Mouse (Mus musculus): ENCODE measurements around the gene Gga3. TPM values are rescaled to one million over a fixed set of nuclear protein-coding genes. Genes with fewer than 3 reads are reported as not detected.

Gga3 gene
- polyA plus RNA-seq, 3 experiments from 2014 or later: 24.8 to 36.2 (median 35.0) TPM

DNA sequence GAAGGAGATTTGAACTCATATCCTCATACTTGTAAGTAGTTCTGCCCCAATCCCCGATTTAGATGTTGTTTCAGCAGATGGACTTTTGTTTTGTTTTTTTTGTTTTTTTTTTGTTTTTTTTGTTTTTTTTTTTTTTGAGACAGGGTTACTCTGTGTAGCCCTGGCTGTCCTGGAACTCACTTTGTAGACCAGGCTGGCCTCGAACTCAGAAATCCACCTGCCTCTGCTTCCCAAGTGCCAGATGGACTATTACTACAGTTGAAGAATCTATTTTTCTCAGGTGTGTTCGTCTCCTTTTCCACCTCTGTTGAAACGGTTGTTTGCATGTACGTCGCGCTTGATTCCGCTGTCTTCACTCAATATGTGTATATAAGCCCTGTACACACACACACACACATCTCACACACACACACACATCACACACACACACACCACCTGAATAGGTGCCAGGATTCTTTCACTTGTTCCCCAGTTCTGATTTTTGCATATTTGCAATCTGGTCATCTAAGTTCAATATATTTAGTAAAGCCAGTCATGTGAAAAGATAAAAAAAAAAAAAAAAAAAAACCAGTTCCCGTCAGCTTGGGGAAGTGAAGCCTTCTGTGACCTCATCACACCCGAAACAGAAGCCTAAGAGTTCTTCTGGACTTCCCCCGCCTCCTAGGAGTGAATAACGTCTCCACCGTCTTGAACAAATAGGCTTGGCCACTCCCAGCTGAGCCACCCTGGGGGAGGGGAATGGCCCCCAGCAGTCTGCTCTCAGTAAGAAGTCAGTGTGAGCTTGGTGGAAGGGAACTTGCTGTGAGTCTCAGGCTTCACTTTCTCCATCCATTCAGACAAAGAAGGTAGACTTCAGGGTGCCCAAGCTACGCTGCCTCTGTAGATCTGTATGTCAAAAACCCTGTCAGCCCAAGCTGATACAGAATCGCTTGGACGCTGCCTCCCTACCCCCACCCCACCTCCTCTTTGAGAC is 27.0 kb upstream of the Gga3 start:
- ATAC-seq: peak; percentile 65

DNA sequence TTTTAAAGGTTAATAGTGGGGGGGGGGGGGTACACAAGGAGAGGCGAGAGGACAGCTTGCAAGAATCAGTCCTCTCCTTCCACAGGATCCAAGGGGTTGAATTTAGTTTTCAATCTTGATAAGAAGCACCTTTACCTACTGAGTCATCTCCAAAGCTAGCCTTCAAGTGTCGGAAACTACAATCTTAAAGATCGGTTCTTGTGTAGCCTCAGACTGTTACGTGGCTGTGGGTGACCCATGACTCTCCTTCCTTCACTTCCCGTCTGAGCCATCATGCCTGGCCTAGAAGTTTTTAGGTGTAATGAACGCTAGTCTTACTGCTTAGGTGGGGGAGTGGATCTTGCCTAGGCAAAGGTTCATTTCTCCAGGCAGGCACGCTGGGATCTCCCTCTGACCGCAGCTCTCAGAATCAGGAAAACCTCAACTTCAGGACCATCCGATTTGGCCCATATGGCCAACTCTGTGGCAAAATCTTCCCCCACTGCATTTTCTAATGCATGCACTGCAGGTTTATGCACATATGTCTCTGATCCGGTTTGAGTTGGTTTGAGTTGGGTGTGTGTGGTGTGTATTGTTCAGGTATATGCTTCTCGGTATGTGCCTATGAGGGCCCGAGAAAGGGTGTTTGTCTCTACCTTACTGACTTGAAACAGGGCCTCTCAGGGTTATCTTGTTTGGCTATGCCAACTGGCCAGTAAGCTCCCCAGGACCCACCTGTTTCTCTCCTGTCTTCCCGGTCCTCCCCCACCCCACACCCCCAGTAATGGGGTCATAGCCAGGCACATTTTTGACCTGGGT is 26.1 kb upstream of the Gga3 start:
- no peak for ATAC-seq

DNA sequence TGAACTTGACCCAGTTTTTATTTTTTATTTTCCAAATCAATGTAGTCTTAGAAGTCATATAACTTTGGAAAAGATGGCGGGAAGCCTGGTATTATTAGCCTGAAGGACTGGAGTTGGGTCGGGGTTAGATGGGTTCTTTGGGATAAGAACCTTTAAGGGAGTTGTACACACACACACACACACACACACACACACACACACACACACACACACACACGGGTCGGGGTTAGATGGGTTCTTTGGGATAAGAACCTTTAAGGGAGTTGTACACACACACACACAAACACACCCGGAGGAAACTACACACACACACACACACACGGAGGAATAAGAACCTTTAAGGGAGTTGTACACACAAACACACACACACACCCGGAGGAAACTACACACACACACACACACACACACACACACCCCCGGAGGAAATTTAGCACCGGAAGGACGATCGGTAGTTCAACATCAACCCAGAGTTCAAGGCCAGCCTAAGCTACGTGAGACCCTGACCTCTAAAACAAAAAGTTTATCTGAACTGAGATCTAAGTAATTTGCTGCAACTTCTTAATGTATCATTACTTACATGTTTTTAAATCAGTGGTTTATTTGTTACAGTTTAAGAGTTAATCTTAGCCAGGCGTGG is 24.7 kb upstream of the Gga3 start:
- ATAC-seq: no peak

DNA sequence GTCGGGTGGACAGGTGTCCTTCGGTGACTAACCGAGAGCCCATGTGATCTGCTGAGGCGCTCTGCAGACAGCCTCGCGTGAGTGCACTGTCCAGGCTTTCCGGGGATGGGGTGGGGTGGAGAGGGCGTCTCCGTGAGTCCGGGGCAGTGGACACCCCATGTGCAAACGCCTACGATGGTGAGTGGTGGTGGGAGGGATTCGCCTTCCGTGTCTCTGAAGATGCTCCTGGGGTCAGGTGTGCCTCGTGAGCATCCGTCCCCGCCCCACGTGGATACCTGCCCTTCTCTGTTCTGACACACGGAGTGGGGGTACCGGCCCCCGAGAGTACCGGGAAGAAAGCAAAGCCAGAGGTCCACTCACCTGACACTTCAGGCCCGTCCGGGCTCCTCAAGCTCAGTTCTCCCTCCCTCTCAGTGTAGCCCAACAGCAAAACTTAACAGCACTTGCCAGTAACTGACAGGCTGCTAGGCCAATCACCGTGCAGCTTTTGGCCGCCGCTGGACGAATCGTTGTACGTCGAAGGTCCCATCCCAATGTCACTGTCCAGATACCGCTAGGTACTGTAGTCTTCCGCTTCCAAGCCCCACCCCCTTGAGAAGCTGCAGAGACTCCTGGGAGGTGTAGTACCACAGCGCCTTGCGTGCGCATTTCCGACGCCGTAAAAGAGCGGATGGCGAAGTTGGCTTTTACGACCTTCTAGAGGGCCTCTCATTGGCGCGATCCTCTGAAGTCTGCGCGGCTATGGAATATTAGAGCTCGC is 24.0 kb upstream of the Gga3 start, which contains the start of gene Slc25a19:
Slc25a19 (minus strand) TSS at position 591 of the 760 bp plus-strand sequence.
- ATAC-seq: peak; percentile 91

DNA sequence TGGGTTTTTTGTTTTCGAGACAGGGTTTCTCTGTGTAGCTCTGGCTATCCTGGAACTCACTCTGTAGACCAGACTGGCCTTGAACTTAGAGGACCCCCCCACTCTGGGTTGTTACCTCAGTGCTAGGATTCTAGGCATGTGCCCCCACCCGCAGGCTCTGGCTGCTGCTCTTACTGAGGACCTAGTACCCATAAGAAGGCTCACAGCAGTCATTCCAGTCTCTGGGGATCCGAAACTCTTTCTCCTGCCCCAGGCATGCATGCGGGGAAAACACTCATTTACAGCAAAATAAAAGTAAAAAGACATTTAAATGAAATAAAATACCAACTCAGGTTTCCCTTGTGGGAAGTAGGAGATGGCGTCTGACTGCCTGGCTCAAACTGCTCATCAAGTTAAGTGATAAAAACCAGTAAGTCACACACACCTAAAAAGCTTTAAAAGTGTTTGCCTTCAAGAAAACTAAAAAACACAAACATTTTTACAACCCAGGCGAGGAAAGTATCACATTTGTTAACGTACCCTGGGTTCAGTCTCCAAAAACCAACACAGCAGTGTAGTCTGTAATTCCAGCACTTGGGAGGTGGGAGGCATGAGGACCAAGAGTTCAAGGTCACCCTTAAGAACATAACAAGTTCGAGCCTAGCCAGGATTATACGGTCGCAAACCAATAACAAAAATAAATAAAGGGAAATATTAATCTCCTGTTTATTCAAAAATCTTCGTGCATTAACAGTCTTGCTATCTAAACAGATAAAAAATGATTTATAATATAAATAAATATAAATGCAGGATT is 23.2 kb upstream of the Gga3 start:
- no peak for ATAC-seq

DNA sequence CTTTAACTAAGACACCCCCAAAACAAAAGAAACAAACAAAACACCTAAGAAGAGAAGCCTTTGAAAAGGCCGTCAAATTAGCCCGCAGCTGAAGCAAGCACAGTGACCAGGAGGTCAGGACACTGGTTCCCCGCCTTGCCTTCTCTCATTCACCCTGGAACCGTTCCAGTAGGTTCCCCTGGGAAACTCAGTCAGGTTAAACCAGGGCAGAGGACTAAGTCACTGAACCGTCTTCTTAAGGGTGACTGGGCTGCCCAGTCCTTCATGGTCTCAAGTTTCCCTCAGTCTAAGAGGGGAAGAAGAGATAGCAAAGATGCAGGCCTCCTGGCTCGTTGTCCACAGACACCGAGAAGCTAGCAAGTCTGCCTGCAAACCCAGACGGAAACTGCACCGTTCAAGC is 22.0 kb upstream of the Gga3 start:
- ATAC-seq: no peak

DNA sequence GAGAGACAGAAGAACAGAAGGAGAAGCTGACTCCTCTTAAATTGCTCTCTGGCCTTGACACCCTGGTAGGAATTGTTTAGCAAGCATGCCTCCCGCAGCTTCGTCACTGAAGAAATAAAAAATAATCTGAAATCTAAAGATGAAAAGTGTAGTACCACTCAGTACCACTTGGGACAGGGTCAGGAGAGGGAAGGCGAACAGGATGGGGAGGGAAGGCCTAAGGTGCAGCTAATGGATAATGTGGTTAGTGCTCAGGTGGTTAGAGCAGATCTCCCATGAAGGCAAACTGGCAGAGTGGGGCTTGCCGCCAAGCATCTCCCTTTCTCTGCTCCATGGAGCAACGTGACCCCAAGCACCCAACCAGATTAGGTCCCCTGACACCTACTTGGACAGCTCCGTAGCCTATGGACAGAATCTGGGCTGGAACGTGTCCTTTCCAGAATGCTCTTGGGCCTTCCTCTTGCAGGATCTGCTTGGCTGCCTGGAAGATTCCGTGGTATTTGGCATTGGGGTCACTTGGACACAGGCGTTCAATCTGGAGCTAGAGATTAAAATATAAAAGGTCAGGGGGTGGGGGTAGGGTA is 19.7 kb upstream of the Gga3 start:
- ATAC-seq: no peak

DNA sequence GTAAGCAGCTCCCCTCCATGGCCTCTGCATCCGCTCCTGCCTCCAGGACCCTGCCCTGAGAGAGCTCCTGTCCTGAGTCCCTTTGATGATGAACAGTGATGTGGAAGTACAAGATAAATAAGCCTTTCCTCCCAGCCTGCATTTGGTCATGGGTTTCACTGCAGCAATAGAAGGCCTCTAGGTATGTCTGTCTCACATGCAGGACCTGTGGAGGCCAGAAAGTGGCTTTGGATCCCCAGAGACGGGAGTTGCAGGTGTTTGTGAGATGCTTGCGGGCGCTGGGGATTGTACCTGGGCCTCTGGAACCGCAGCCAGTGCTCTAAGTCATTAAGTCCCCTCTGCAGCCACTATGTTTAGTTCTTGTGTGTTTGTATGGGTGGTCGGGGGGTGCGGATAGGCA is 16.1 kb upstream of the Gga3 start:
- ATAC-seq: no peak

DNA sequence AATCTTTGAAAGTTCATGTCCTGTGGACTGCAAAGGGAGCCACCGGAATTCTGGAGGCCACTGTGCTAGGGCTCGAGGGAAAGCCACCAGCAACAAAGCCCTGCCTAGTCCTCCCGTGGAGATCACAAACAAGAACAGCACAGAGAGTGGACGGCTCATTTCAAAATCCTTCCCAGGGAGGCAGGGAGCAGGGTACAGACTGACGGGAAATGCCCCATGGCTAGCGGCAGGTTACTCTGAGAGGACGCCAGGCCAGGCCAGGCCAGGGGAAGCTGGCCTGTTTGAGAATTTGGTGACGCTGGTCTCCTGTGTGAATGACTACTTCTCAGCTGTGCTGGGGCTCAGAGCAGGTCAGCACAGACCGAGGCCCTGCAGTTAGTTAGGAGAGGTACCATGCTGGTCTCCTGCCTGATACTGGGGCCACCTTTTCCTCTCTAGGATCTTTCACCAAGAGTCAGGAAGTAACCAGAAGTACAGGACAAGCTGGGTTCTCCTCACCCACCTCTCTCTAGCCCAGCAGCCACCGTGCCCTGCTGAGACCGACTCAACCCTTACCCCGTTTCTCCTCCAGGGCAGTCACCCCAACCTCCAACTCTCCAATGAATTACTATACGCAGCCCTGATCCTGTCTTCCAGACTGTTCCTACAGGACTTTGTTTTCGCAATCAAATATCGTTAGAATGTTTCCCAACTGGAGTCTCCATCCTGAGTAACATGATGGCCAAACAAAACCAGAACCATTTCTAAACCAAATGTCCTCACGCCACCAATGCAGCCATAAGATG is 15.1 kb upstream of the Gga3 start:
- ATAC-seq: no peak

DNA sequence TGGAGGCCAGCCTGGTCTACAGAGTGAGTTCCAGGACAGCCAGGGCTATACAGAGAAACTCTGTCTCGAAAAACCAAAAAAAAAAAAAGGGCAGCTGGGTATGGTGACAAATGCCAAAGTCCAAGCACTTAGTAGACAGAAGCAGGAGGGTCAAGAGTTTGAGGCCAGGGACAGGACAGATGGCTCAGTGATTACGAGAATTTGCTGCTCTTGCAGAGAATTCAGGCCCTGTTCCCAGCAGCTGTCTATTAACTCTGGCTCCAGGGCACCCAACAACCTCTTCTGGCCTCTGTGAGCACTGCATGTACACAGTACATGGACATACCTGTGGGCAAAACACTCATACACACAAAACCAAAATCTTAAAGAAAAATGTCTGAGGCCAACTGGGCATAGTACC is 14.2 kb upstream of the Gga3 start:
- no peak for ATAC-seq

DNA sequence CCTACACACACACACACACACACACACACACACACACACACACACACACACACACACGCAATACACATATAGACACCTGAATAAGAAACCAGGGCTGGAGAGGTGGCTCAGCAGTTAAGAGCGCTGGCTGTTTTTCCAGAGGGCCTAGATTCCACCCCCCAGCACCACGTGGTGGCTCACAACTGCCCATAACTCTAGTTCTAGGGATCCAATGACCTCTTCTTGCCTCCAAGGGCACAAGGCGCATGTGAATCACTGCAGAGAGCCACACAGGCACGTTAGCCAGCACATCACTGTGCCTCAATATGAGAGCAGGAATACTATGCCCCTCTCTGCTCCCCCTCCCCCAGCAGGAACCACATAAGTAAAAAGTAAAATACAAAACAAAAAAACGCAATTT is 13.0 kb upstream of the Gga3 start:
- no peak for ATAC-seq

DNA sequence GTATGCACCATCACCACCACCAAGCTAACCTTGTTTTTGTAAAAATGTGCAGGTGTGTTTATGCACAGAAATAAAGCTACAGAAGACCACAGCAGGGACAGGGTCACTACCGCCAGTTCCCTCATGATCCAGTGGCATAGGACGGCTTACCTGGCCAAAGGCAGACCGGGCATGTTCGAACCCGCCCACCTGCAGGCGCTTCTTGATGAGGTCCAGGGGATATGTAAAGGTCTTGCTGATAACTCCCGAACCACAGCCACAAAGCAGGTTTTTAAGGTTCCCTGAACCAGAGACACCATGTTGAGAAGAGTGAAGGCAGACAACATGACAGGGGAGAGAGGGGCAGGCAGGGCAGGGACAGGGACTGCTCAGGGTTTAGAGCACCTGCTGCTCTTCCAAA is 12.5 kb upstream of the Gga3 start:
- ATAC-seq: no peak

DNA sequence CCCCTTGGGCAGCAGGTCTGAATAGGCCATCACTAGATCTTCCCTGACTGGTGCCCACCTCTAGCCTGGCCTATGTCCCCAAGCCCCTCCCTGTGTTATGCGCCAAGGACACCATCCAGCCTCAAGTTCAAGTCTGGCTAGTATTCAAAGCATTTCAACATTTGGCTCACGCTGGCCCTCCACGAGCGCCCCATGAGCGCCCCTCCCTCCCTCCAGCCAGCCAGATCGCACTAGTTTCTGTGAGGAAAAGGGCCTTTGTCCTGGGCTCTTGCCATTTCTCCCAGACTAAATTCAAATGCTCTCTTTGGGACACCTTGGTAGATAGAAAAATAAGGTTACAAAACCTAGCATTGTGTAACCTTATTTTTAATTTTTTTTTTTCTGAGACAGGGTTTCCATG is 12.0 kb upstream of the Gga3 start:
- no peak for ATAC-seq

DNA sequence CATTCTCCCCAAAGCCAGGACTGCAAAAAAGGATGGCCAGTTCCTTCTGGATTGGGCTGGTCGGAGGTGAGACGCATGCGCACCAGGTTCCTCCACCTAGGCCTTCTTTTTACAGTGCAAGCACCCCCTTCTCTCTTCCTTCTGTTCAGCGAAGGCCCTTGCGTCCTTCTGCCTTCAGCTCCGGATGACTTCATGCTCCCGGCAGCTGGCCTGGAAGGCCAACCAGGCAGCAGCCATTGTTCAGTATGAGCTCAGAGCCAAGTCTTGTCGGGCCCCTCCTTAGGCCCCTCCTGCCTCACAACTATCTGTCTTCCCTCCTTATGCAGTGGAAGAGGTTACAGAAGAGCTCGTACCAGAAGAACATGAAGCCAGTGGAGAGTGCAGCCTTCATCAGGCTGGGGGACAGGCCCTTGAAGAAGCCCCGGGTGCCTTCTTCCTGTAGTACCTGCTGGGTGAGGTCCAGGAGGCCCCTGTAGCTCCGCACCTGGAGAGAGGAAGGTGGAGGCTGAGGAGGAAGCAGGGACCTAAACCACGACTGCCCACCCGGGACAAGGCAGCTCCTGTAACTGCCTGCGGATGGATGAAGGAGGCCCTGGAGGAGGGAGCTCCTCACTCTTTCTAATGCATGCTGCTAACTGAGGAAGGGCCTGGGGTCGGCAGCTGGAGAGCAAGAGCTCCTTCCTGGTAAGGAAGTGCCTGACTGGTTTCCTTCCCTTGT is 11.4 kb upstream of the Gga3 start:
- ATAC-seq: no peak

DNA sequence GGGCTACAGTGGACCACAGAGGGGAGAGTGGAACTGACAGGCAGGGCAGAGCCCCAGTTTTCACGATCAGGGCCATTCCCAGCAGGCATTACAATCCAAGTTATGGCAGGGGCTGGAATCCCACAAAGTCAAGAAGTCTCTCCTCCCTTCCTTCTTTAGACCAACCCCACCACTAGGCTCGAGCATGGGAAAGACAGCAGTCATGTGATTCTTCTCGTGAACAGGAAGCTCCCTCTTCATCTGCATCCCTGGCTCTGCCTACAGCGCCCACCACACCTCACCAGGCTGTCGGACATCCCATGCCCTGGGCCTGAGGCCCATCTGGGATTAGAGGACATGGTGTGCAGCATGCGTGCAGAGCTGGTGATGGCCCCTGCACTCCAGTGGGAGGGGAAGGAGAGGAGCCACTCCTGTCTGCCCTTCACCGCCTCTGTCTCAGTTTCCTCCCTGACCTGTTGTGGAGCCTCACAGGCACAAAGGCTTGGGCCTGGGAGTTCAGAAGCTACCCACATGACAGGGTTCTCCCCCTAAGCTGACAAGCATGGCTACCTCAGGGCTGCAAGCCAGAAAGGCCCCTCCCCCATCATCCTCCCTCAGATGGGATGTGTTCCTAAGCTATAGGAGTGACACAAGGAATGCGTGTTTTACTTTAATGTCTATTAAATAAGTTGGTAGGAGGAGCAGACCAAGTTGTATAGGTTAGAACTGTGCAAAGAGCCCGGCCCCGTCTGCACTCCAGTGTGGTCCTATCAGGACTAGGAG is 10.7 kb upstream of the Gga3 start:
- ATAC-seq: no peak

DNA sequence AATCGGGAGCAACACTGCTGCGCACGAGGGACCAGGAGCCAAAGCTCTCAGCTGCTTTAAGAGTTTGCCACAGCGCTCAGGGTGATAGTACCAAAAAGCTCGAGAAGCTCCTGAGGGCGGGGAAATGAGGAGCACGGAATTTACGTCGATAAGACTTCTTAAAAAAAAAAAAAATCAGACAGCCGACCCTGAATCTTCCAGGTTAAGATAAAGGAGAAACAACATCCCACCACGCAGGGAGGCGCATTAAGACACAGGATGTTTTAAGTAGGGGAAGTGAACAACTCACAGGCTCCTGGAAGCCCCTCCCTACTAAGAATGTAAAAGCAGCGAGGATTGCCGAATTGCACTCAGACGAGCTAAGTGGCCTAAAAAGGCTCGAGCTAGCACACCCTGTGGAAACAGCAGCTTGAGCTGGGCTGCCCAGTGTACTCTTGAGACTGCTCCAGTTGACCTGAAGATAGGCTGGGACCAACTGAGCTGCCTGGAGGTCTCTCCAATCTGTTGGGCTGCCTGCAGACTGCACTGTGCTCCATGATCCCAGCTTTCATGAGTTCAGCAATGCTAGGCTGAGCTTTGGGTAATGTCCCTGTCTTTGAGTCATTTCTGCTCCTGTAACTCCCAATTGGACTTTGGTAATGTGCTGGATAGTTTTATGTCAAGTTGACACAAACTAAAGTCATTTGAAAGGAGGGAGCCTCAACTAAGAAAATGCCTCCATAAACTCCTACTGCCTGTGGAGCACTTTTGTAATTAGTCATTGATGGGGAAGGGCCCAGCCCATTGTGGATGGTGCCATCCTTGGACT is 9.5 kb upstream of the Gga3 start:
- ATAC-seq: peak; percentile 62

DNA sequence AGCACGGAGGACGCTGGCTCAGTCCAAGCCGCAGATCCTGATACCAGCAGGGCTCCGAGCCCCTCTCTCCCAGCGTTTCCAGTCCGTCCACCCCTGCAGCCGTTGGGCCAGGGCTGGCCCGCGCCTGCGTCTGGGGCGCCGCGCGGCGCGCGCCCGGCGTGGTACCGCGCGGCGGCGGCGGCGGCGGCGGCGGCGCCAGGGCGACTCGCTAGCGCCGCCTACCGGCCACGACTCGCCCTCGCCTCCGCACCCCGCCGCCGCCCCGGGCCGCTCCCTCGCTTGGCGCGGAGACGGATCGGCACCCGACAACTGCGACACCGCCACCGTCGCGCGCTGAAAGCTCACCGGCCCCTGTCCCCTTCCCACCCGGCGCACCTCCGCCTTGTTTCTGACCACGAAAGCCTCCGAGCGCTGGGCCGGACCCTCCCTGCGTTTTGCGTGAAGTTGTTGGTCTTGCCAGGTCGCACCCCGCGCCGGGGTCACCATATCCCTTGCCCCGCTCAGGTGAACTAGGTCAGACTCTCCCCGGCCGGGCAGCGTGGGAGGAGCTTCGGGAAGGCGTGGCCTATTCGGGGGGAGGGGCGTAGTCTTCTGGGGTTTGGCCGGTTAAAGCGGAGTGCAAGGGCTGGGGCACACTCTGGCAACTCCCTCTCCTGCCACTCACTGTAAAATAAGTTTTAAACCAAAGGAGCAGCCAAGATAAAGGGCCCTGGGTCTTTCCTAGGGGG is 8.7 kb upstream of the Gga3 start, which contains the start of gene Mif4gd:
Mif4gd (minus strand) TSS at position 560 of the 728 bp plus-strand sequence.
- ATAC-seq: peak; percentile 79

All from inflammation-experienced regulatory T-cells, adult 6 months (primary cell).